Mouse (Mus musculus) lung, adult 2 months (tissue): ENCODE results near the gene Rnf215.

Experiments
- CTCF ChIP-seq: fragments of 200-500 bp; IDR thresholded peaks from 2 replicates; pipeline ENCODE4 v1.5.1; 2011; ENCODE audit warnings: mild to moderate bottlenecking, low read length, control low read depth; ENCODE audit not compliant: insufficient read depth
- POLR2A ChIP-seq: fragments of 200-500 bp; IDR thresholded peaks from 2 replicates; pipeline ENCODE4 v1.6.1; 2011; ENCODE audit warnings: low read depth, mild to moderate bottlenecking, control low read depth, low read length, borderline replicate concordance; ENCODE audit errors: extremely low read depth

- no peak for TF ChIP-seq CTCF
- no peak for TF ChIP-seq POLR2A
Observed at GRCm38 (mm10) chr11:4122226-4122625, 12.8 kb upstream of the Rnf215 start.
